Mouse (Mus musculus) hindbrain, embryonic 13.5 days (tissue): ENCODE measurements at regions not wholly inside any gene's neighbourhood (a gene's known extent, or its start where the extent isn't known, plus 50 kb on each side); places are given as distances from the start of the nearest gene placed in this dataset.
A peak's percentile ranks its signal among the peaks of the same experiment; 100 is the strongest.

Source experiments
- ATAC-seq: fragments of 200-750 bp; cut with Nextera tagmentation; 2 replicates; pipeline ENCODE4 v1.8.0; 2017; ENCODE audit warnings: moderate TSS enrichment; ENCODE audit not compliant: low FRiP score
- H3K27ac ChIP-seq: fragments of 300-500 bp; sonication (generic); 2 replicates; pipeline ENCODE4 v1.5.1; 2015; ENCODE audit warnings: inconsistent platforms, mild to moderate bottlenecking, moderate library complexity
- H3K27me3 ChIP-seq: fragments of 300-500 bp; sonication (generic); 2 replicates; pipeline ENCODE4 v1.6.1; 2015; ENCODE audit warnings: mild to moderate bottlenecking, inconsistent platforms
- H3K36me3 ChIP-seq: fragments of 300-500 bp; sonication (generic); 2 replicates; pipeline ENCODE4 v1.6.1; 2015; ENCODE audit warnings: mild to moderate bottlenecking, inconsistent platforms
- H3K4me1 ChIP-seq: fragments of 300-500 bp; sonication (generic); replicated peaks from 2 replicates; pipeline ENCODE4 v1.6.1; 2015; ENCODE audit warnings: inconsistent platforms
- H3K4me2 ChIP-seq: fragments of 300-500 bp; sonication (generic); 2 replicates; pipeline ENCODE4 v1.6.1; 2015; ENCODE audit warnings: inconsistent platforms, mild to moderate bottlenecking, moderate library complexity
- H3K4me3 ChIP-seq: fragments of 300-500 bp; sonication (generic); 2 replicates; pipeline ENCODE4 v1.5.1; 2015; ENCODE audit warnings: mild to moderate bottlenecking, inconsistent platforms
- H3K9ac ChIP-seq: fragments of 300-500 bp; sonication (generic); 2 replicates; pipeline ENCODE4 v1.6.1; 2015; ENCODE audit warnings: mild to moderate bottlenecking, inconsistent platforms
- H3K9me3 ChIP-seq: fragments of 300-500 bp; sonication (generic); 2 replicates; pipeline ENCODE4 v1.6.1; 2016; ENCODE audit warnings: inconsistent platforms
- WGBS: fragments of 180-500 bp; shearing (Covaris S2); methylation state at CpG from one replicate; pipeline ENCODE4 v1.1.7; 2015; 5-methylcytosine and 5-hydroxymethylcytosine counted together

GRCm38 (mm10) chr13:98579731-98580130 is 57.5 kb downstream of the Tmem174 start:
- Histone ChIP-seq H3K9me3 (no peaks in the 10 kb centered on the region), H3K4me1 (no peaks in the 10 kb centered on the region), H3K4me2 (no peak overlapping the region), H3K9ac (no peak overlapping the region), H3K36me3 (no peaks in the 10 kb centered on the region), H3K4me3 (no peak overlapping the region), H3K27me3 (peaks cover 66% of the 10 kb centered on the region), H3K27ac (no peak overlapping the region)
- WGBS: 91% methylated on average over 3 of the region's 3 CpGs
- no peak for ATAC-seq

- peaks cover 64% of the 10 kb centered on the region for H3K27me3 ChIP-seq
- H3K4me1 ChIP-seq: peaks cover 5% of the 10 kb centered on the region
- no peaks in the 10 kb centered on the region for H3K9me3 ChIP-seq
- WGBS: 67% methylated on average over 11 of the region's 11 CpGs
- H3K36me3 ChIP-seq: no peaks in the 10 kb centered on the region
- H3K9ac ChIP-seq: no peak overlapping the region
- ATAC-seq: no peak
- H3K4me2 ChIP-seq: no peak overlapping the region
- H3K27ac ChIP-seq: no peak overlapping the region
- no peak overlapping the region for H3K4me3 ChIP-seq
Measured at GRCm38 (mm10) chr13:98578426-98579066, 58.7 kb downstream of the Tmem174 start.

GRCm38 (mm10) chr13:98576061-98576460 is 61.1 kb downstream of the Tmem174 start:
- WGBS: 75% methylated on average over 3 of the region's 3 CpGs
- Histone ChIP-seq H3K27me3 (peaks cover 78% of the 10 kb centered on the region), H3K27ac (no peak overlapping the region), H3K9me3 (no peaks in the 10 kb centered on the region), H3K36me3 (no peaks in the 10 kb centered on the region), H3K4me1 (peaks cover 23% of the 10 kb centered on the region), H3K9ac (no peak overlapping the region), H3K4me3 (no peak overlapping the region), H3K4me2 (no peak overlapping the region)
- ATAC-seq: no peak

GRCm38 (mm10) chr13:98574057-98574323 is 63.2 kb downstream of the Tmem174 start:
- no peak overlapping the region for H3K27ac ChIP-seq
- H3K9ac ChIP-seq: no peak overlapping the region
- peaks cover 86% of the 10 kb centered on the region for H3K27me3 ChIP-seq
- H3K9me3 ChIP-seq: no peaks in the 10 kb centered on the region
- no peaks in the 10 kb centered on the region for H3K36me3 ChIP-seq
- H3K4me2 ChIP-seq: no peak overlapping the region
- H3K4me3 ChIP-seq: no peak overlapping the region
- ATAC-seq: no peak
- H3K4me1 ChIP-seq: peaks cover 23% of the 10 kb centered on the region
- WGBS: 25% methylated on average over 12 of the region's 12 CpGs

- Histone ChIP-seq H3K4me2 (peak overlapping the region; percentile 64), H3K9ac (peak overlapping the region; percentile 57), H3K27me3 (peaks cover 84% of the 10 kb centered on the region), H3K9me3 (no peaks in the 10 kb centered on the region), H3K4me1 (peaks cover 23% of the 10 kb centered on the region), H3K4me3 (peak overlapping the region; percentile 41), H3K36me3 (no peaks in the 10 kb centered on the region), H3K27ac (no peak overlapping the region)
- WGBS: 15% methylated on average over 39 of the region's 39 CpGs
- ATAC-seq: peak; percentile 55; the same call in 1 of the 2 replicates
Measured at GRCm38 (mm10) chr13:98573261-98574056, 63.8 kb downstream of the Tmem174 start.

- peak; percentile 80 for ATAC-seq
- peaks cover 84% of the 10 kb centered on the region for H3K27me3 ChIP-seq
- H3K9ac ChIP-seq: peak overlapping the region; percentile 57
- no peaks in the 10 kb centered on the region for H3K36me3 ChIP-seq
- no peaks in the 10 kb centered on the region for H3K9me3 ChIP-seq
- peak overlapping the region; percentile 64 for H3K4me2 ChIP-seq
- WGBS: under 1% methylated on average over 50 of the region's 50 CpGs
- H3K27ac ChIP-seq: no peak overlapping the region
- H3K4me1 ChIP-seq: peaks cover 23% of the 10 kb centered on the region
- H3K4me3 ChIP-seq: peak overlapping the region; percentile 41
Measured at GRCm38 (mm10) chr13:98572581-98573260, 64.5 kb downstream of the Tmem174 start.

- Histone ChIP-seq H3K36me3 (no peaks in the 10 kb centered on the region), H3K4me3 (peak overlapping the region; percentile 41), H3K27me3 (peaks cover 80% of the 10 kb centered on the region), H3K4me1 (peaks cover 23% of the 10 kb centered on the region), H3K9me3 (no peaks in the 10 kb centered on the region), H3K9ac (no peak overlapping the region), H3K27ac (no peak overlapping the region), H3K4me2 (peak overlapping the region; percentile 64)
- WGBS: 5% methylated on average over 10 of the region's 14 CpGs
- 0 out of 2 replicates have a peak, but pooled peaks have one; percentile 47 for ATAC-seq
Measured at GRCm38 (mm10) chr13:98572011-98572570, 65.1 kb downstream of the Tmem174 start.

- H3K4me1 ChIP-seq: peaks cover 23% of the 10 kb centered on the region
- no peak overlapping the region for H3K4me3 ChIP-seq
- ATAC-seq: no peak
- 55% methylated on average over 3 of the region's 3 CpGs for WGBS
- no peak overlapping the region for H3K9ac ChIP-seq
- H3K4me2 ChIP-seq: no peak overlapping the region
- no peak overlapping the region for H3K27ac ChIP-seq
- H3K9me3 ChIP-seq: no peaks in the 10 kb centered on the region
- H3K36me3 ChIP-seq: no peaks in the 10 kb centered on the region
- H3K27me3 ChIP-seq: peaks cover 77% of the 10 kb centered on the region
Measured at GRCm38 (mm10) chr13:98571051-98571450, 66.2 kb downstream of the Tmem174 start.

GRCm38 (mm10) chr13:98555693-98556092 is 63.9 kb upstream of the Gm10320 start:
- H3K4me1 ChIP-seq: no peaks in the 10 kb centered on the region
- peaks cover 13% of the 10 kb centered on the region; the same call in 1 of the 2 replicates for H3K27me3 ChIP-seq
- no peak for ATAC-seq
- no peak overlapping the region for H3K4me2 ChIP-seq
- no peak overlapping the region for H3K27ac ChIP-seq
- WGBS: 67% methylated on average over 6 of the region's 6 CpGs
- H3K36me3 ChIP-seq: no peaks in the 10 kb centered on the region
- no peak overlapping the region for H3K9ac ChIP-seq
- no peak overlapping the region for H3K4me3 ChIP-seq
- H3K9me3 ChIP-seq: no peaks in the 10 kb centered on the region

- 87% methylated on average over 13 of the region's 13 CpGs for WGBS
- Histone ChIP-seq H3K4me2 (no peak overlapping the region), H3K27ac (no peak overlapping the region), H3K4me1 (no peaks in the 10 kb centered on the region), H3K36me3 (no peaks in the 10 kb centered on the region), H3K4me3 (no peak overlapping the region), H3K9me3 (no peaks in the 10 kb centered on the region), H3K9ac (no peak overlapping the region), H3K27me3 (peaks cover 17% of the 10 kb centered on the region)
- ATAC-seq: no peak
Measured at GRCm38 (mm10) chr13:98551471-98552020, 59.7 kb upstream of the Gm10320 start.

GRCm38 (mm10) chr13:98547223-98547622 is 55.4 kb upstream of the Gm10320 start:
- peaks cover 22% of the 10 kb centered on the region for H3K27me3 ChIP-seq
- H3K4me2 ChIP-seq: no peak overlapping the region
- H3K27ac ChIP-seq: no peak overlapping the region
- H3K9ac ChIP-seq: no peak overlapping the region
- no peaks in the 10 kb centered on the region for H3K9me3 ChIP-seq
- ATAC-seq: no peak
- no peaks in the 10 kb centered on the region for H3K36me3 ChIP-seq
- no peak overlapping the region for H3K4me3 ChIP-seq
- peaks cover 10% of the 10 kb centered on the region for H3K4me1 ChIP-seq
- 83% methylated on average over 5 of the region's 5 CpGs for WGBS

GRCm38 (mm10) chr13:98546116-98546515 is 54.3 kb upstream of the Gm10320 start:
- Histone ChIP-seq H3K4me1 (peaks cover 10% of the 10 kb centered on the region), H3K9me3 (no peaks in the 10 kb centered on the region), H3K4me3 (no peak overlapping the region), H3K4me2 (no peak overlapping the region), H3K27me3 (peaks cover 20% of the 10 kb centered on the region), H3K9ac (no peak overlapping the region), H3K27ac (no peak overlapping the region), H3K36me3 (no peaks in the 10 kb centered on the region)
- 33% methylated on average over 5 of the region's 5 CpGs for WGBS
- no peak for ATAC-seq
